Mouse (Mus musculus): ENCODE measurements around the gene Olfml1.
A peak's percentile ranks its signal among the peaks of the same experiment; 100 is the strongest.

Olfml1 gene

GRCm38 (mm10) chr7:107567261-107567671, at the start of gene Olfml1:
Gene Olfml1 (plus strand): TSS chr7:107567446.
- no peak for DNase-seq

- peak; percentile 81 for DNase-seq
These were observed 47.8 kb upstream of the Olfml1 start for GRCm38 (mm10) chr7:107519256-107520025.

GRCm38 (mm10) chr7:107521411-107521810, 45.8 kb upstream of the Olfml1 start:
- DNase-seq: no peak

- DNase-seq: peak; percentile 82
These were observed 40.9 kb upstream of the Olfml1 start for GRCm38 (mm10) chr7:107526299-107526698.

GRCm38 (mm10) chr7:107528169-107528772, 39.0 kb upstream of the Olfml1 start:
- no peak for DNase-seq

GRCm38 (mm10) chr7:107529364-107529763, 37.9 kb upstream of the Olfml1 start:
- no peak for DNase-seq

GRCm38 (mm10) chr7:107535311-107535710, 31.9 kb upstream of the Olfml1 start:
- DNase-seq: no peak

GRCm38 (mm10) chr7:107536516-107536915, 30.7 kb upstream of the Olfml1 start:
- DNase-seq: no peak

GRCm38 (mm10) chr7:107540034-107540433, 27.2 kb upstream of the Olfml1 start:
- no peak for DNase-seq

GRCm38 (mm10) chr7:107545011-107545410, 22.2 kb upstream of the Olfml1 start:
- DNase-seq: peak; percentile 22

- DNase-seq: no peak
These were observed 19.4 kb upstream of the Olfml1 start for GRCm38 (mm10) chr7:107547872-107548271.

GRCm38 (mm10) chr7:107553461-107553860, 13.8 kb upstream of the Olfml1 start:
- no peak for DNase-seq

- peak; percentile 43 for DNase-seq
These were observed 11.3 kb upstream of the Olfml1 start for GRCm38 (mm10) chr7:107555906-107556305.

GRCm38 (mm10) chr7:107560675-107561074, 6.6 kb upstream of the Olfml1 start:
- no peak for DNase-seq

- DNase-seq: no peak
These were observed 5.7 kb upstream of the Olfml1 start for GRCm38 (mm10) chr7:107561584-107561983.

GRCm38 (mm10) chr7:107563727-107564126, 3.5 kb upstream of the Olfml1 start:
- no peak for DNase-seq

- no peak for DNase-seq
These were observed 428 bp downstream of the Olfml1 start for GRCm38 (mm10) chr7:107567674-107568073.

- no peak for DNase-seq
These were observed 1.7 kb downstream of the Olfml1 start for GRCm38 (mm10) chr7:107568971-107569370.

GRCm38 (mm10) chr7:107573856-107574255, 6.6 kb downstream of the Olfml1 start:
- DNase-seq: no peak

- no peak for DNase-seq
These were observed 7.0 kb downstream of the Olfml1 start for GRCm38 (mm10) chr7:107574276-107574675.

GRCm38 (mm10) chr7:107592641-107593040, 25.4 kb downstream of the Olfml1 start:
- no peak for DNase-seq

- DNase-seq: no peak
These were observed 26.7 kb downstream of the Olfml1 start for GRCm38 (mm10) chr7:107593904-107594303.

GRCm38 (mm10) chr7:107594325-107594856, 27.1 kb downstream of the Olfml1 start:
- peak; percentile 44 for DNase-seq

GRCm38 (mm10) chr7:107594857-107595402, 27.7 kb downstream of the Olfml1 start, which contains the start of gene Ppfibp2:
Gene Ppfibp2 (plus strand): TSS chr7:107595207.
- DNase-seq: peak; percentile 72
